Mouse (Mus musculus): ENCODE data around the gene Rmnd5b.

Gene Rmnd5b

GRCm38 (mm10) chr11:51594715-51595350 lies 40.9 kb downstream of the Rmnd5b start:
- in situ Hi-C loops (cut with MboI, MseI), result no loop called here

GRCm38 (mm10) chr11:51593849-51594248 lies 41.8 kb downstream of the Rmnd5b start:
- in situ Hi-C loops (cut with MboI, MseI), result no loop called here

GRCm38 (mm10) chr11:51593368-51593767 lies 42.3 kb downstream of the Rmnd5b start:
- in situ Hi-C loops (cut with MboI, MseI), result no loop called here

- in situ Hi-C loops (cut with MboI, MseI), result no loop called here
Measured at GRCm38 (mm10) chr11:51591915-51592314, 43.8 kb downstream of the Rmnd5b start.

GRCm38 (mm10) chr11:51591168-51591567 lies 44.5 kb downstream of the Rmnd5b start:
- in situ Hi-C loops (cut with MboI, MseI), result no loop called here

- in situ Hi-C loops (cut with MboI, MseI), result no loop called here
Measured at GRCm38 (mm10) chr11:51590002-51590401, 45.7 kb downstream of the Rmnd5b start.

- in situ Hi-C loops (cut with MboI, MseI), result no loop called here
Measured at GRCm38 (mm10) chr11:51588833-51589232, 46.9 kb downstream of the Rmnd5b start.

- in situ Hi-C loops (cut with MboI, MseI), result no loop called here
Measured at GRCm38 (mm10) chr11:51587059-51587458, 48.6 kb downstream of the Rmnd5b start.

GRCm38 (mm10) chr11:51586411-51586810 lies 49.3 kb downstream of the Rmnd5b start:
- in situ Hi-C loops (cut with MboI, MseI), result no loop called here

GRCm38 (mm10) chr11:51585608-51586252 lies 50.0 kb downstream of the Rmnd5b start:
- in situ Hi-C loops (cut with MboI, MseI), result no loop called here

GRCm38 (mm10) chr11:51584431-51585248 lies 51.1 kb downstream of the Rmnd5b start, which contains the start of gene Phykpl:
Phykpl (plus strand) TSS chr11:51584757.
- in situ Hi-C loops (cut with MboI, MseI), result no loop called here

GRCm38 (mm10) chr11:51584057-51584430 lies 51.7 kb downstream of the Rmnd5b start:
- in situ Hi-C loops (cut with MboI, MseI), result no loop called here

GRCm38 (mm10) chr11:51582713-51583112 lies 53.0 kb downstream of the Rmnd5b start:
- in situ Hi-C loops (cut with MboI, MseI), result no loop called here

GRCm38 (mm10) chr11:51579024-51579423 lies 56.7 kb downstream of the Rmnd5b start:
- in situ Hi-C loops (cut with MboI, MseI), result no loop called here

GRCm38 (mm10) chr11:51577587-51577986 lies 58.1 kb downstream of the Rmnd5b start:
- in situ Hi-C loops (cut with MboI, MseI), result no loop called here

GRCm38 (mm10) chr11:51576454-51576853 lies 59.2 kb downstream of the Rmnd5b start:
- in situ Hi-C loops (cut with MboI, MseI), result no loop called here
